Mouse (Mus musculus): ENCODE results near the gene B4galt7. TPM values are rescaled to one million over a fixed set of nuclear protein-coding genes. Genes with fewer than 3 reads are reported as not detected.
"Not testable (repeated sequence)": the region's sequence is repeated elsewhere in the genome, so short reads cannot be mapped to it uniquely, and the experiment has no call there.

Gene B4galt7
- polyA plus RNA-seq, 1 experiment from 2014 or later: 40.9 TPM

DNA sequence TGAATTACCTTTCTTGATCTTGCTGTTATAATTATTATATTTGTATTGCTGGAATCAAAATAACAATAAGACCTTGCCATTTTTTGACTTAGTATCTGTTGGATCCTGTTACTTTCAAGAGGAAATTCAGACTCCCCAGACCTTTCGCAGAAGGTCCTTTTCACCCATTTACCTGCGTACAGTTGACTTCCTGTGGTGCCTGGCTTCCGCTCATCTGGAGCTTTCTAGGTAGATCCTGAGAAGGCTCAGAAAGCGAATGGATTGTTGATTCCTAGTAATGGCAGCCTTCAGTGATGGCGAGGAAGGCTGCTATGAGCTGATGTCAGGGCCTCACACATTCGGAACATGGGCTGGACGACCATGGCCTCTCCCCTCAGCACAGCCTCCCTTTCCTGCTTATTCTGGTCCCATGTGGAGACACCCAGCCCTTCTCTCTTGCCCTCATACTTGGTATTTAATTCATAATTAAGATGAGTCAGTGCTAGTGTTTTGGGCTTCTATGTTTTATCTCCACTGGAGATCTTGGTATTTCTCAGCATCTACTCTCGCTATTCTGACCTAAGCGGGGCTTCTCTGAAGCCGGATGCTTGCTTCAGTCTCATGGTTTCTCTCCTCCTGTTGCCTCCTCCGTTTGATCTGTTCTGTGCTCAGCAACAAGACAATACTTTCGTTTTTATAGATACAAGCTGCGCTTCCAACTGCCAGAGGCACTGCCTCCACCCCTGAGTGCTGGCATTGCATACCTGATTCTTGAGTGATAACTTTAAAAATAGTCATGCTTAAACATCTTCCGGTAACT lies 36.7 kb downstream of the B4galt7 start:
- Histone ChIP-seq H3K4me3 (ENCODE audit: low read length) (no peak overlapping the region), H3K4me1 (ENCODE audit: control insufficient read depth, insufficient read depth, low read depth, low read length) (peaks cover 15% of the 10 kb centered on the region), H3K27ac (ENCODE audit: low read depth, low read length) (no peak overlapping the region), H3K9me3 (ENCODE audit: control insufficient read depth, low read length) (no peaks in the 10 kb centered on the region), H3K36me3 (ENCODE audit: control insufficient read depth, insufficient read depth, low read length) (peaks cover 26% of the 10 kb centered on the region), H3K9ac (ENCODE audit: low read depth, low read length) (no peak overlapping the region), H3K4me2 (ENCODE audit: low read length) (no peak overlapping the region; the same call in 1 of the 2 replicates), H3K27me3 (replicated peaks; ENCODE audit: control insufficient read depth, insufficient read depth, low read length) (no peaks in the 10 kb centered on the region)
- ATAC-seq: no peak
- 92% methylated on average over 14 of the region's 14 CpGs for WGBS

DNA sequence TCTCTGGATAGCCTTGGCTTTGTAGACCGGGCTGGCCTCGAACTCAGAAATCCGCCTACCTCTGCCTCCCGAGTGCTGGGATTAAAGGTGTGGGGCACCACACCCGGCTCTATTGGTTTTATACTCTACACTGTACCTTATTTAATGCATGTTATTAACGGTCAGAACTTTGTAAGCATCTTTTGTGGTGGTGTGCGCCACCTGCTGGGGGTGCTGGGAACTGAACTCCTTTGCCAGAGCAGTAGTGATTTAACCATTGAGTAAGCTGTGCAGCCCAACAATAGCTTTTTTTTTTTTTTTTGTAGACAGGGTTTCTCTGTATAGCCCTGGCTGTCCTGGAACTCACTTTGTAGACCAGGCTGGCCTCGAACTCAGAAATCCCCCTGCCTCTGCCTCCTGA lies 40.8 kb downstream of the B4galt7 start:
- H3K9me3 ChIP-seq (ENCODE audit: control insufficient read depth, low read length); H3K27me3 ChIP-seq (replicated peaks; ENCODE audit: control insufficient read depth, insufficient read depth, low read length); H3K9ac ChIP-seq (ENCODE audit: low read depth, low read length); H3K4me1 ChIP-seq (ENCODE audit: control insufficient read depth, insufficient read depth, low read depth, low read length); ATAC-seq; H3K4me2 ChIP-seq (ENCODE audit: low read length); H3K27ac ChIP-seq (ENCODE audit: low read depth, low read length); H3K4me3 ChIP-seq (ENCODE audit: low read length): not testable (repeated sequence)
- H3K36me3 ChIP-seq (ENCODE audit: control insufficient read depth, insufficient read depth, low read length): peaks cover 18% of the 10 kb centered on the region
- 49% methylated on average over 8 of the region's 8 CpGs for WGBS

DNA sequence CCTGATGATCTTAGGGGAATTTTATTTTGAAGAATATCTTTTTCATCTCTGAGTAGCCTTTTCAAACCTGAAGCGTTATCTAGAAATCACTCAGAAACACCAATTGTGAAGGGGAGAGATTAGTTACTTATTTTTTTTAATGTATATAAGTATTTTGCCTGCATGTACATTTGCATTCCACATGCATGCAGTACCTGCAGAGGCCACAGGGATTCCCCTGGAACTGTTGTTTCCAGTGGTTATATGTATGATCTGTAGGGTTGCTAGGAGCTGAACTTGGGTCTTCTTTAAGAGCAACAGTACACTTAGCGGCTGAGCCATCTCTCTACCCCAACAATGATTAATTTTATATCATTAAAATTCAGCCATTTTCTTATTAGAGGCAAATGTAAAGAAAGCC lies 44.8 kb downstream of the B4galt7 start:
- Histone ChIP-seq H3K4me1 (ENCODE audit: control insufficient read depth, insufficient read depth, low read depth, low read length) (no peaks in the 10 kb centered on the region), H3K36me3 (ENCODE audit: control insufficient read depth, insufficient read depth, low read length) (peaks cover 40% of the 10 kb centered on the region), H3K27me3 (replicated peaks; ENCODE audit: control insufficient read depth, insufficient read depth, low read length) (no peaks in the 10 kb centered on the region), H3K9me3 (ENCODE audit: control insufficient read depth, low read length) (no peaks in the 10 kb centered on the region), H3K4me2 (ENCODE audit: low read length) (no peak overlapping the region), H3K27ac (ENCODE audit: low read depth, low read length) (no peak overlapping the region), H3K9ac (ENCODE audit: low read depth, low read length) (no peak overlapping the region), H3K4me3 (ENCODE audit: low read length) (no peak overlapping the region)
- 79% methylated on average over 2 of the region's 2 CpGs for WGBS
- no peak for ATAC-seq

GRCm38 (mm10) chr13:55650098-55650497 lies 50.4 kb downstream of the B4galt7 start:
- WGBS: 92% methylated on average over 12 of the region's 12 CpGs
- Histone ChIP-seq H3K36me3 (ENCODE audit: control insufficient read depth, insufficient read depth, low read length) (peaks cover 75% of the 10 kb centered on the region), H3K9ac (ENCODE audit: low read depth, low read length) (no peak overlapping the region), H3K4me3 (ENCODE audit: low read length) (no peak overlapping the region), H3K27ac (ENCODE audit: low read depth, low read length) (no peak overlapping the region), H3K27me3 (replicated peaks; ENCODE audit: control insufficient read depth, insufficient read depth, low read length) (no peaks in the 10 kb centered on the region), H3K4me1 (ENCODE audit: control insufficient read depth, insufficient read depth, low read depth, low read length) (no peaks in the 10 kb centered on the region), H3K9me3 (ENCODE audit: control insufficient read depth, low read length) (no peaks in the 10 kb centered on the region), H3K4me2 (ENCODE audit: low read length) (no peak overlapping the region)
- ATAC-seq: no peak

- no peak for ATAC-seq
- no peaks in the 10 kb centered on the region for H3K4me1 ChIP-seq (ENCODE audit: control insufficient read depth, insufficient read depth, low read depth, low read length)
- no peaks in the 10 kb centered on the region for H3K9me3 ChIP-seq (ENCODE audit: control insufficient read depth, low read length)
- no peak overlapping the region for H3K4me3 ChIP-seq (ENCODE audit: low read length)
- no peak overlapping the region for H3K9ac ChIP-seq (ENCODE audit: low read depth, low read length)
- 95% methylated on average over 6 of the region's 6 CpGs for WGBS
- no peak overlapping the region for H3K27ac ChIP-seq (ENCODE audit: low read depth, low read length)
- H3K27me3 ChIP-seq (replicated peaks; ENCODE audit: control insufficient read depth, insufficient read depth, low read length): no peaks in the 10 kb centered on the region
- peaks cover 74% of the 10 kb centered on the region for H3K36me3 ChIP-seq (ENCODE audit: control insufficient read depth, insufficient read depth, low read length)
- H3K4me2 ChIP-seq (ENCODE audit: low read length): no peak overlapping the region
Measured at GRCm38 (mm10) chr13:55650980-55651379, 51.3 kb downstream of the B4galt7 start.

Other genes starting within 250 kb of the B4galt7 start
- 44.9 and 51.5 TPM in 2 replicates for gene Lman2, start 237.1 kb upstream of the B4galt7 start, polyA plus RNA-seq (2015; fragmentation: Nextera tagmentation; extraction: Ambion mirVana)
- 0.27 and 0.44 TPM in 2 replicates for gene Rgs14, start 230.2 kb upstream of the B4galt7 start, polyA plus RNA-seq (2015; fragmentation: Nextera tagmentation; extraction: Ambion mirVana)
- 0.05 TPM in 1 of 2 replicates, not detected in the other for gene Slc34a1, start 201.7 kb upstream of the B4galt7 start, polyA plus RNA-seq (2015; fragmentation: Nextera tagmentation; extraction: Ambion mirVana)
- gene Pfn3, start 184.7 kb upstream of the B4galt7 start, polyA plus RNA-seq (2015; fragmentation: Nextera tagmentation; extraction: Ambion mirVana): 1.1 and 1.4 TPM in 2 replicates
- 0.14 and 0.38 TPM in 2 replicates for gene F12, start 173.1 kb upstream of the B4galt7 start, polyA plus RNA-seq (2015; fragmentation: Nextera tagmentation; extraction: Ambion mirVana)
- gene Grk6, start 154.8 kb upstream of the B4galt7 start, polyA plus RNA-seq (2015; fragmentation: Nextera tagmentation; extraction: Ambion mirVana): 15.8 and 25.0 TPM in 2 replicates
- 4.4 and 4.9 TPM in 2 replicates for gene Prr7, start 135.6 kb upstream of the B4galt7 start, polyA plus RNA-seq (2015; fragmentation: Nextera tagmentation; extraction: Ambion mirVana)
- 482 and 556 TPM in 2 replicates for gene Dbn1, start 111.8 kb upstream of the B4galt7 start, polyA plus RNA-seq (2015; fragmentation: Nextera tagmentation; extraction: Ambion mirVana)
- gene Pdlim7, start 86.2 kb upstream of the B4galt7 start, polyA plus RNA-seq (2015; fragmentation: Nextera tagmentation; extraction: Ambion mirVana): 161 and 177 TPM in 2 replicates
- 3.6 and 4.3 TPM in 2 replicates for gene Dok3, start 70.6 kb upstream of the B4galt7 start, polyA plus RNA-seq (2015; fragmentation: Nextera tagmentation; extraction: Ambion mirVana)
- gene Ddx41, start 63.2 kb upstream of the B4galt7 start, polyA plus RNA-seq (2015; fragmentation: Nextera tagmentation; extraction: Ambion mirVana): 55.3 and 56.3 TPM in 2 replicates
- gene Fam193b, start 28.8 kb upstream of the B4galt7 start, polyA plus RNA-seq (2015; fragmentation: Nextera tagmentation; extraction: Ambion mirVana): 41.1 and 50.0 TPM in 2 replicates
- 102 TPM in 2 replicates for gene Tmed9, start 26.2 kb upstream of the B4galt7 start, polyA plus RNA-seq (2015; fragmentation: Nextera tagmentation; extraction: Ambion mirVana)
- gene Caml, start 23.1 kb downstream of the B4galt7 start, polyA plus RNA-seq (2015; fragmentation: Nextera tagmentation; extraction: Ambion mirVana): 97.4 and 108 TPM in 2 replicates
- gene Ddx46, start 35.1 kb downstream of the B4galt7 start, polyA plus RNA-seq (2015; fragmentation: Nextera tagmentation; extraction: Ambion mirVana): 21.5 and 23.1 TPM in 2 replicates
- gene B230219D22Rik, start 93.2 kb downstream of the B4galt7 start, polyA plus RNA-seq (2015; fragmentation: Nextera tagmentation; extraction: Ambion mirVana): 65.5 and 73.6 TPM in 2 replicates
- gene Txndc15, start 114.8 kb downstream of the B4galt7 start, polyA plus RNA-seq (2015; fragmentation: Nextera tagmentation; extraction: Ambion mirVana): 142 and 149 TPM in 2 replicates
- gene Pcbd2, start 127.5 kb downstream of the B4galt7 start, polyA plus RNA-seq (2015; fragmentation: Nextera tagmentation; extraction: Ambion mirVana): 26.1 and 26.5 TPM in 2 replicates
- 0.19 TPM in 1 of 2 replicates, not detected in the other for gene Catsper3, start 184.7 kb downstream of the B4galt7 start, polyA plus RNA-seq (2015; fragmentation: Nextera tagmentation; extraction: Ambion mirVana)
- gene Pitx1, start 236.3 kb downstream of the B4galt7 start, polyA plus RNA-seq (2015; fragmentation: Nextera tagmentation; extraction: Ambion mirVana): 0.36 TPM in 1 of 2 replicates, not detected in the other